Mouse (Mus musculus): Measurements from ENCODE around the gene Duoxa2.

- no peak for TF ChIP-seq CTCF (IDR thresholded peaks at IDR 0.05; ENCODE audit: low read depth)
- no peak for TF ChIP-seq EP300 (IDR thresholded peaks at IDR 0.05; ENCODE audit: low read depth)
Measured at GRCm38 (mm10) chr2:122284091-122284490, 14.6 kb upstream of the Duoxa2 start.
